Mouse (Mus musculus) stomach, embryonic 16.5 days (tissue): ENCODE results near the gene Ank3. TPM values are rescaled to one million over a fixed set of nuclear protein-coding genes. Genes with fewer than 3 reads are reported as not detected.

ENCODE experiments used
- ATAC-seq: fragments of 200-750 bp; cut with Nextera tagmentation; 2 replicates; pipeline ENCODE4 v1.8.0; 2017; ENCODE audit warnings: moderate number of reproducible peaks, moderate TSS enrichment; ENCODE audit not compliant: insufficient read depth, low FRiP score
- H3K27ac ChIP-seq: fragments of 300-500 bp; sonication (generic); 2 replicates; pipeline ENCODE4 v1.5.1; 2014; ENCODE audit warnings: low read length
- H3K27me3 ChIP-seq: fragments of 300-500 bp; sonication (generic); 2 replicates; pipeline ENCODE4 v1.6.1; 2014; ENCODE audit warnings: low read length, control low read depth, mixed read lengths; ENCODE audit not compliant: control insufficient read depth, insufficient read depth
- H3K36me3 ChIP-seq: fragments of 300-500 bp; sonication (generic); 2 replicates; pipeline ENCODE4 v1.6.1; 2014; ENCODE audit warnings: low read length; ENCODE audit not compliant: control insufficient read depth, insufficient read depth
- H3K4me1 ChIP-seq: fragments of 300-500 bp; sonication (generic); 2 replicates; pipeline ENCODE4 v1.6.1; 2014; ENCODE audit warnings: low read length, control low read depth, mixed read lengths; ENCODE audit not compliant: control insufficient read depth, insufficient read depth
- H3K4me2 ChIP-seq: fragments of 300-500 bp; sonication (generic); 2 replicates; pipeline ENCODE4 v1.6.1; 2014; ENCODE audit warnings: low read depth, low read length, mixed read lengths
- H3K4me3 ChIP-seq: fragments of 300-500 bp; sonication (generic); replicated peaks from 2 replicates; pipeline ENCODE4 v1.5.1; 2014; ENCODE audit warnings: mild to moderate bottlenecking, low read length
- H3K9ac ChIP-seq: fragments of 300-500 bp; sonication (generic); 2 replicates; pipeline ENCODE4 v1.6.1; 2014; ENCODE audit warnings: low read length
- H3K9me3 ChIP-seq: fragments of 300-500 bp; sonication (generic); replicated peaks from 2 replicates; pipeline ENCODE4 v1.6.1; 2016; ENCODE audit warnings: low read length, control low read depth; ENCODE audit not compliant: control insufficient read depth
- WGBS: fragments of 180-500 bp; shearing (Covaris S2); extraction: QIAGEN DNeasy Blood & Tissue Kit; methylation state at CpG from one replicate; pipeline ENCODE4 v1.1.7; 2014; 5-methylcytosine and 5-hydroxymethylcytosine counted together
- polyA plus RNA-seq: library from polyadenylated mRNA; unstranded; fragments of >200 nt; fragmentation: Nextera tagmentation; extraction: Ambion mirVana; gene quantifications from 2 replicates; pipeline ENCODE4 v1.2.1, GENCODE M21; 2015

Gene Ank3
- polyA plus RNA-seq, 1 experiment from 2014 or later = 37.7 TPM

- Histone ChIP-seq H3K9ac (no peak overlapping the region), H3K27me3 (no peaks in the 10 kb centered on the region), H3K4me1 (no peaks in the 10 kb centered on the region), H3K36me3 (no peaks in the 10 kb centered on the region), H3K27ac (no peak overlapping the region), H3K4me3 (no peak overlapping the region), H3K9me3 (no peaks in the 10 kb centered on the region), H3K4me2 (no peak overlapping the region)
- 91% methylated on average over 10 of the region's 10 CpGs for WGBS
- no peak for ATAC-seq
Observed at GRCm38 (mm10) chr10:69543876-69544620, 145.5 kb downstream of the Ank3 start.

DNA sequence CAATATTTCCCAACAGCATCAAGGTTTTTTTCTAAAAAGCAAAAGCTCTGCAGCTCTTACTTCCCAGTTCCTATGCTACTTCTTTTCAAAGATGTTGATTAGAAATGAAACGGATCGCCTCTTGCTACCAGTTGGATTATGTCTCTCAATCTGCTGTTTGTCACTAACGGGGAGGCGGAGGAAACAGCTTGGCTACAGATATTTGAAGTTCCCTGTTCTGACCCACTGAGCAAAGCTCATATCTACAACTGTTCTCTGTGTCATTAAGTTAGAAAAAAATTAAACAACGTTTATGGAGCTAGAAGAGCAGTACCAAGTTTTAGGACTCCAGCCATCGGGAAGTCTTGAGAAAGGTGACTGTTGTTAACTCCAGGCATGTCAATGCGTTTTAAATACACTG, 146.1 kb downstream of the Ank3 start:
- Histone ChIP-seq H3K27ac (no peak overlapping the region), H3K9ac (no peak overlapping the region), H3K4me1 (no peaks in the 10 kb centered on the region), H3K4me3 (no peak overlapping the region), H3K36me3 (no peaks in the 10 kb centered on the region), H3K27me3 (no peaks in the 10 kb centered on the region), H3K9me3 (no peaks in the 10 kb centered on the region), H3K4me2 (no peak overlapping the region)
- WGBS = 77% methylated on average over 7 of the region's 7 CpGs
- no peak for ATAC-seq

DNA sequence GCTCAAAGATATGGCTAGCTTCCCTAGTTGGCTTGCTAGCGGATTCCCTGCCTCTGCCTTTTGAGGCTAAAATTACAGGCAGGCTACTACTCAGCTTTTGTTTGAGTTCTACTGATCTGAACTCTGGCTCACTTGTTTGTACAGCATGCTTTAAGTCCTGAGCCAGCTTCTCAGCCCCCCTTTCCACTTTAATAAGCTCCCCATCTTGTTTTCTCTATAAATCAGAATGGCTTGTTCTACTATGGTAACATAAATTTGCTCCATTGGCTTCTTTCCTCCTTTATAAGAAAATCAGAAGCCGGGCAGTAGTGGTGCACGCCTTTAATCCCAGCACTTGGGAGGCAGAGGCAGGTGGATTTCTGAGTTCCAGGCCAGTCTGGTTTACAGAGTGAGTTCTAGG, 147.4 kb downstream of the Ank3 start:
- Histone ChIP-seq H3K27ac (no peak overlapping the region), H3K27me3 (no peaks in the 10 kb centered on the region), H3K9me3 (no peaks in the 10 kb centered on the region), H3K4me2 (no peak overlapping the region), H3K36me3 (no peaks in the 10 kb centered on the region), H3K4me3 (no peak overlapping the region), H3K9ac (no peak overlapping the region), H3K4me1 (no peaks in the 10 kb centered on the region)
- no peak for ATAC-seq
- 85% methylated on average over 3 of the region's 3 CpGs for WGBS

GRCm38 (mm10) chr10:69546643-69547042, 148.1 kb downstream of the Ank3 start:
- Histone ChIP-seq H3K9ac (no peak overlapping the region), H3K27me3 (no peaks in the 10 kb centered on the region), H3K4me2 (no peak overlapping the region), H3K36me3 (no peaks in the 10 kb centered on the region), H3K27ac (no peak overlapping the region), H3K4me3 (no peak overlapping the region), H3K4me1 (no peaks in the 10 kb centered on the region), H3K9me3 (no peaks in the 10 kb centered on the region)
- WGBS = 67% methylated on average over 6 of the region's 6 CpGs
- no peak for ATAC-seq

DNA sequence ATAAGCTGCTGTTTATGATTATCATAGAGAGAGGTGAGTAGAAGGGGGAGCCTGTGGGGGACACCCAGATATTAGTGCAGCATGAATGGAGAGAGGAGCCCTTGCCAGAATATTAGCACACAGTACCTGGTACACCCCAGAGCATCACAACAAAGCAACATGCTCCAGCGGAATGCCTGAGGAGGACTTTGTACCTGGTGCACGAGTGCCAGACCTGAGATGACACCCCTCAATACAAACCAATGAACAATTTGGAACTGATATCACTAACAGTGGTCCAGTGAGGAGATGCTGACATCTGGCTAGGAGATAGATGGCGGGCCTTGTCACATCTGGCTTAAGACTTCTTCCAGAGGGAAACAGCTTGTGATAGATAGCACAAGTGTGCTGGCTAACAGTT, 150.2 kb downstream of the Ank3 start:
- Histone ChIP-seq H3K9me3 (no peaks in the 10 kb centered on the region), H3K4me1 (no peaks in the 10 kb centered on the region), H3K4me2 (no peak overlapping the region), H3K9ac (no peak overlapping the region), H3K27me3 (no peaks in the 10 kb centered on the region), H3K4me3 (no peak overlapping the region), H3K36me3 (no peaks in the 10 kb centered on the region), H3K27ac (no peak overlapping the region)
- no peak for ATAC-seq
- 76% methylated on average over 3 of the region's 3 CpGs for WGBS

DNA sequence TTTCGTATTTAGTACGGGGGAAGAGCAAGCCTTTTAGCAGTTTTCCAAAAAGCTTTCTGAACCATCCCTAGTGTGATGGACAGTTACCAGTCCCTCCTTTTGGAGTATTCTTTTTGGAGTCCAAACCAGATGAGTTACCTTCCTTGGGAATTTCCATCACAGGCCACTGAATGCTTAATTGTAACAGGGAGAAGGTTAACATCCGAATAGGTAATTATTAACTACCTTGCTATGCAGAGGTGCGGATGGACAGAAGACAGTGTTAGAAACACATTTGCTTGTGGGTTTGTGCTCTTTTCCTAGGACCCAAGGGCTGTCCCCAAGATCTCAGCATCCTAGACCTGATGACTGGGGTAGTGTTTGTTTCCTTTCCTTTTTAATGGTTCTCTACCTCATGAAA, 150.6 kb downstream of the Ank3 start:
- H3K4me3 ChIP-seq = no peak overlapping the region
- no peak overlapping the region for H3K9ac ChIP-seq
- no peak overlapping the region for H3K4me2 ChIP-seq
- no peaks in the 10 kb centered on the region for H3K9me3 ChIP-seq
- no peak for ATAC-seq
- H3K36me3 ChIP-seq = no peaks in the 10 kb centered on the region
- no peaks in the 10 kb centered on the region for H3K4me1 ChIP-seq
- H3K27me3 ChIP-seq = no peaks in the 10 kb centered on the region
- H3K27ac ChIP-seq = no peak overlapping the region
- 77% methylated on average over 4 of the region's 4 CpGs for WGBS

DNA sequence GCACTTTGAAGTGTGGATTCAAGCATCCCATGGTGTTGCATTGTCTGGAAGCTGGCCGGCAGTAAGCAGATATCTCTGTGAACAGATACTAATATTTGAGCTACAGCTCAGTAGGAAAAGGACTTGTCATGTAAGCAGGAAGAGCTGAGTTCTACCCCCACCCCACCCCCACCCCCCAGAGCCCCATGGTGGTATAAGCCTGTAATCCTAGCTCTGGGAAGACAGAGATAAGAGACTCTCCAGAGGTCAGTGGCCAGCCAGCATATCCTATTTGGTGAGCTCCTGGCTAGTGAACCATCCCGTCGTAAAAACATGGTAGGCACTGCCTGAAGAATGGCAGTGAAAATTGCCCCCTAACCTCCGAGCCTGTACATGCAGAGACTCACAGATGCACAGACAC, 152.3 kb downstream of the Ank3 start:
- Histone ChIP-seq H3K9me3 (no peaks in the 10 kb centered on the region), H3K27me3 (no peaks in the 10 kb centered on the region), H3K4me2 (no peak overlapping the region), H3K36me3 (no peaks in the 10 kb centered on the region), H3K4me1 (no peaks in the 10 kb centered on the region), H3K4me3 (no peak overlapping the region), H3K27ac (no peak overlapping the region), H3K9ac (no peak overlapping the region)
- ATAC-seq = no peak
- 55% methylated on average over 4 of the region's 4 CpGs for WGBS

- Histone ChIP-seq H3K4me3 (no peak overlapping the region), H3K27ac (no peak overlapping the region), H3K9me3 (no peaks in the 10 kb centered on the region), H3K9ac (no peak overlapping the region), H3K36me3 (no peaks in the 10 kb centered on the region), H3K4me2 (no peak overlapping the region), H3K27me3 (no peaks in the 10 kb centered on the region), H3K4me1 (no peaks in the 10 kb centered on the region)
- no peak for ATAC-seq
- 31% methylated on average over 1 of the region's 1 CpGs for WGBS
Observed at GRCm38 (mm10) chr10:69553091-69553490, 154.5 kb downstream of the Ank3 start.

DNA sequence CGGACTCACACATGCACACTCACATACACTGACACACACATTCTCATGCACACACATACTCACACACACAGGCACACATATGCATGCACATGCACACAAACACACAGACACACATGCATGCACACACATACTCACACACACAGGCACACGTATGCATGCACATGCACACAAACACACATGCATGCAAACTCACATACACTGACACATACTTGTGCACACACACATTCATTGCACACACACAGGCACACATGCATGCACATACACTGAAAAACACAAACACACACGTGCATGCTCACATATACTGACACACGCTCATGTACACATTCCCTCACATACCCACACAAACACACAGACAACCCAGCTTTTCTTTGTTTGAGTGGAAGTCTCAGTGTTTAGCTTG, 157.0 kb downstream of the Ank3 start:
- Histone ChIP-seq H3K36me3 (no peaks in the 10 kb centered on the region), H3K4me2 (no peak overlapping the region), H3K9me3 (no peaks in the 10 kb centered on the region), H3K27me3 (no peaks in the 10 kb centered on the region), H3K27ac (no peak overlapping the region), H3K4me3 (no peak overlapping the region), H3K4me1 (no peaks in the 10 kb centered on the region), H3K9ac (no peak overlapping the region)
- ATAC-seq = no peak
- WGBS = 83% methylated on average over 4 of the region's 4 CpGs
